Mouse (Mus musculus): ENCODE data around the gene Panx1. TPM values are rescaled to one million over a fixed set of nuclear protein-coding genes. Genes with fewer than 3 reads are reported as not detected.

Panx1 gene
- total RNA-seq, 2 experiments from 2014 or later: 36.8 to 41.0 TPM

DNA sequence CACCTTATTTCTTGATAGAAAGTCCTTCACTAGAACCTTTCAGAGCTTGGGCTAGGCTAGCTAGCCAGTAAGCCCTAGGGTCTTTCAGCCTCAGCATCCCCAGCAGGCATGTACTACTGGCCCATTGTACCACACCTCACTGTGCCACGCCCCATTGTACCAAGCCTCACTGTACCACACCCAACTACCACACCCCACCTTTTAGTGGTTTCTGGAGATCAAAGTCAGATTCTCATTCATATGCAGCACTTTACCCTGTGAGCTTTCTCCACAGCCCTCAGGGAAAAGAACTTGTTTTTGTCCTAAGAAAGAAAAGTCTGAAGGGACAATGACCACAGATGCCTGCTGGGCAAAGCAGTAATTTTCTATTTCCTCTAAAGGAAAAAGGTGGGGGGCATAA, 22.2 kb downstream of the Panx1 start:
- DNase-seq: no peak

DNA sequence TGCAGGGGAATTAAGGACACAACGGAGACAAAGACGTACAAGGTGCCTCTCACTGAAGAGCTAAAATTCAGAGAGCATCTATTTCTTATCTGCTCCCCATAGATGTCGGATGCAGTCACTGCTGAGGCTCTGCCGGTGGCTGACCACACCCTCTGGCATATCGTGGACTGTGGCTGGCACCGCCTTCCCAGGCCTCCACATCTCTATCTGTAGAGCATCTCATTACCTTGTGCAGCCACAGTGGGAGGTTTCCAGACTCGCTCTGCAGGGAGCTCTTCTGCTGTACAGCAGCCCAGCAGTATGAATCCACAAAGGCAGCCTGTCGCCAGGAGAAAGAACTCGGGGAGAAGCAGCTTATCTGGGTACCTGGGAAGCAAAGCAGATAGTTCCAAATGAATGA, 24.1 kb downstream of the Panx1 start:
- no peak for DNase-seq

DNA sequence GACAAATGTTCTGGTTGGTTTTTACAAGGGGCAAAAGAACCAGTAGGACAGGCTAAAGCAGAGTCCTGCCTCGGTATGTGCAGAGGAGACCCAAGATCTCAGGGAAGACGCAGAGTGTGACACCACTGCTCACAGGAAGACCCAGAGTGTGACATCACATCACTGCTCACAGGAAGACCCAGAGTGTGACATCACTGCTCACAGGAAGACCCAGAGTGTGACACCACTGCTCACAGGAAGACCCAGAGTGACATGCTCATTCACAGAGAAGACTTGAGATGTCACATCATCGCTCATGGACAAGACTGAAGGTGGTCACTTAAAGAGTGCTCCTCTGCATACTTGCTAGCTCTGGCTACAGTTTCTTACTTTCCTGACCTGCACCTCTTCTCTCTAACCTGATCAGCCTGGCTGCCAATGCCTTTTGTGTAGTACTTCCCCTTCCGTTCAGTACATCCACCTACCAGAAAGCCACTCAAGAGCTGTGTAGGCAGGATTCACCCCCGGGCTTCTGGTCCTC, 24.7 kb downstream of the Panx1 start:
- DNase-seq: no peak

DNA sequence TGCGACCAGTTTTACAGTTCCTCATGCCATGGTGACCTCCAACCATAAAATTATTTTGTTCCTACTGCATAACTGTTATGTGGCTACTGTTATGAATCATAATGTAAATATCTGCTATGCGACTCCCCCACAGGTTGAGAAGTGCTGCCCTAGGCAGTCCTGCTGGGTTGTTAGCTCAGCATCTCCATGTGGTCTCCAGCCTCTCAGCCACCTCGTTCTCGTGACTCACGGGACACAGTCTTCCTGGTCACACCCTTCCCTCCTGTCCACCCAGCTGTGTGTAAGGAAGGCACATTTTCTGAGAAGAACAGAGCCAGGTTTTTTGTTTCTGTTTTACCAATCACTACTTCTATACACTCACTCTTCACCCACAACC, 26.5 kb downstream of the Panx1 start:
- no peak for DNase-seq

DNA sequence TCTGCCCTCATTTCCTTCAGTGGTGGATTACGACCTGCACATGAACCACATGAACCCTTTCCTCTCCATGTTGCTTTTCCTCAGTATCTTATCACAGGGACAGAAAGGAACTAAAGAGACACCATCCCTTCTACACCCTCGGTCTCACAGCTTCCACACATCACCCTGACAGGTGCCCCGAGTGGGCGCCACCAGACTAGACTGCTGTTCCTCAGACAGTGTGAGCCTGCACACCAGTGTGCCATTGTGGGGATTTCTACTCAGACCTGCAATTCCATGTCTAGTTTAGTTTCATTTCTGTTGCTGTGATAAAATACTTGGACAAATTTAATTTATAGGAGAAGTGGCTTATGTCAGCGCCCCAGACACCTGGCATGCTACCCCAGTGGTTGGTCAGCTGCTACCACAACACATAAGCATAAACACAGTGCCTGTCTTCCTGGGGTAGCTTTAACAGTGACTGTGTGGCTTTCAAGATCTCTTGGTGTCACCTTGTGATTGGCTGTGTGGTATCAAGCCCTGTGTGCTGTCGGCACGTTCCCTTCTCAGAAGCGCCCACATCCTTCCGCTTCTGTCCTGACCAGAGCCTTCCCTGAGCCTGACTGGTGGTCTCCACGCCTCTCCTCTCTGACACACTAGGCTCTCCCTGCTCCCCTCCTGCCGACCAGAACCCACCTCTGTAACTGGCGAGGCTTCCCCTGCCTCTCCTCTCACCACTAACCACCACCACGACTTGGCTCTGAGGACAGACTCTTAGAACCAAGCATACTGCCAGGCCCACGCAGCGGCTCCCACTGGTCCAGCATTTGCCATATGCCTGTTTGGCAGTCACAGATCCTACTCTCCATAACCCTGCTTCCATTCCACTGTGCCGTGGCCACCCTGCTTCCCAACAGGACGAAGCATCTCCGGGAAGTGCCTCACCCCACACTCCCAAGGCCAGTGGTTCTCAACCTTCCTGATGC, 27.2 kb downstream of the Panx1 start:
- DNase-seq: no peak

DNA sequence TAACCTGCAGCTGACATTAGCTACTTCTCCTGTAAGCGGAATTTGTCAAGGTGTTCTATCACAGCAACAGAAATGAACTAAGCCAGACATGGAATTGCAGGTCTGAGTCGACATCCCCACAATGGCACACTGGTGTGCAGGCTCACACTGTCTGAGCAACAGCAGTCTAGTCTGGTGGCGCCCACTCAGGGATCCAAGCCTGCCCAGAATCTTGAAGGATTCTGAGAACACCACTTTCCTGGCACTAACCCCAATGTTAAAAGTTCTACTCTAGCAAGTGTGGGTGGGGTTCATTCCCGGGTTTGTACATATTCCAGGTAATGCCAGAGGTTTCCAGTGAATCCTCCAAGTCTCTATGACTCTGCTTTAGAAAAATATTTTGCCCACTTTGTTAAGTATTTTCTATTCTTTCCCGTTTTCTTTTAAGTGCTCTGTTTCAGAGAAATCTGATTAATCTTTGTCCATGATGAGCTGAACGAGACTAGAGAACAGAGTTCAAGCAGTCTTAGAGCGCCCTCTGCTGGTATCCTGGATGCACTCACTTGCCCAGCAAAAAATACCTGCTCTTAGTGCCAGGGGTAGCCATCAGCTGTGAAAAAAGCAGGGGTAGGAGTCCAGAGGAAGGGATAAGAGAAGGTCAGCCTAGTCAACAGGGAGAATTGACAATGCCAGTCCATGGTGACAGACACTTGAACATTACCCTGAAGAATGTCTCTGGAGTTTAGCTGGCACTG, 29.9 kb downstream of the Panx1 start:
- DNase-seq: peak; percentile 43

DNA sequence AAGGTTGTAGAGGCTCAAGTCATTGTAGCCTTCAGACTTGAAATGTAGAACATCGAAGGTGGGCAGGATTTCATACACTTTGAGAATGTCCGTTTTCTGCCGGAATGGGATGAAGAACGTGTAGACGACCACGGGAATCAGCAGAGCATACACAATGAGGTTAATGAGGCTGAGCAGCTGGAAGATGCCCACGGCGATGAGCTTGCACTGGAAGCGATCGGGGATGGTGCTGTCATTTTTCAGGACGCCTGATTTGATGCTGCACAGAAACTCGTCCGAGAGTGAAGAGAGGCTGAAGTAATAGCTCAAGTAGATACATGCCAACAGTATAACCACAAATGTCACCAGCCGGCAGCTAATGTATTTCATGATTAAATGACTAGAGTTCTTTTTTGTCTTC, 37.7 kb downstream of the Panx1 start:
- DNase-seq: no peak

DNA sequence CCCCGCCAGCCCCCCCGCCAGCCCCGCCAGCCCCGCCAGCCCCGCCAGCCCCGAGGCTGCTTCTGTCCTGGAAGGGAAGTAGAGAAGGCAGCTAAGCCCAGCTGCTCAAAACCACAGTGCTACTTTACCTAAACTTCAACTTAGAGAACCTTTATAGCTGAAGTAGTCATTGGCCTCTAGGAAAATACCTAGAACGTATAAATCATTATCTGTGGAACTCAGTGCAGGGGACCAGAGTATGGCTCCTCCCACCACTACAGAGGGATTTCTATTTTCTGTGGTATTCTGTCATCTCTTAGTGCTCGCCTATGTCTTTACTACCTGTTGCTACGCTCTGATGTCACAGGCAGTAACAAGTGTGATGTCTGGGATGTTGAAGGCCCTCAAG, 41.0 kb downstream of the Panx1 start:
- no peak for DNase-seq

DNA sequence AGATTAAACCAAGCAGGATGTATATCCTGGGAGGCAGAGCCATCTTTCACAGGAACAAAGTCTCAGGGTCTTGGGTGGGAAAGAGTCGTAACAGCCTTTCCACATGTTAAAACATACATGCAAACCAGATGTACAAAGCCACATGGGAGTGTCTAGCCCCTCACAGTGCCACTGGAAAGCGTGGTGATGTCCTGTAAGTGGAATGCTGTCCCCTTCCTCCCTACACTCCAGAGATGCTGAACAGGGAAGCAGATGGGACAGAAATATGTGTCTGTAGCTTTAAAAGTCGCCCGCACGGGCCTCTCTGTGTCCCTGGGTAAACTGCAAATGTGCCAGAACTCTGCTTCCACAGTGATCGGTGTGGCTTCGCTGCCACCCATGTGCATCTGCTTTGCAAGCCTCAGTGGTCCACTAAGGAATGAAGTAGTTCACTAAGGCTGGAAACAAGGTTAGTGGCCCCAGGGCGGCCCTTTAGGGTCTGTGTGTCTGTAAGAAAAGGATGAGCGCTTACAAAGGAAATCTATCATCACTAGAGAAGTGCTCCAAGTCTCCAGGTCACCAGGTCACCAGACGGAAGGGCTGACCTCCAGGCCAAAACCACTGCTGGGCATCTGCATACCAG, 41.5 kb downstream of the Panx1 start:
- DNase-seq: no peak

DNA sequence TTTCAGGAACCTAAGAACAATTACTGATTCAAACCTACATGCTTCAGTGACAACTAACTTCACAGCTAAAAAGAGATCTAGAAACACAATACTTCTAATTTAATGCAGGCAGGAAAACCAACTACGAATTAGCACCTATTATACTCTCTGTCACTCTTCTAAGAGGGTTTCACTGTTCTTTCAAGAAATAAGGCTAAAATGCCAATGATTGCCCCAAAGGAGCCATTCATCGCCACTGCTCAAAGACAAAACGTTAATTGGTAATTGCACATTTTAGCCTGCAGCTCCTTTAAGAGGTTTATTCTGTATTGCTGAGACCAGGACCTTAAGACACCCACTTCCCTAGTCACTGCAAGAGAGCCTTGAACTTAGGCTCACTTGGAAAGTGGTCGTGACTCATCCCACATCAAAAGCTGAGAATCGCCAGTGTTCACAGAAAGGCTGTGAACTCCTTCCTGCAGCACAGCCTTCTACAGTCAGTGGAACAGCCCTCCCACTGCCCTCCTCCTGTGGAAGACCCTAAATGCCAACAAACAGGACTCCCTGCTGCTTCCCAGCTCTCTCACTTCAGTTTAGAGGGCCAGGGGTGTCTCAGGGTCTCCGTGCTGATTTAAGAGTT, 42.2 kb downstream of the Panx1 start:
- no peak for DNase-seq

DNA sequence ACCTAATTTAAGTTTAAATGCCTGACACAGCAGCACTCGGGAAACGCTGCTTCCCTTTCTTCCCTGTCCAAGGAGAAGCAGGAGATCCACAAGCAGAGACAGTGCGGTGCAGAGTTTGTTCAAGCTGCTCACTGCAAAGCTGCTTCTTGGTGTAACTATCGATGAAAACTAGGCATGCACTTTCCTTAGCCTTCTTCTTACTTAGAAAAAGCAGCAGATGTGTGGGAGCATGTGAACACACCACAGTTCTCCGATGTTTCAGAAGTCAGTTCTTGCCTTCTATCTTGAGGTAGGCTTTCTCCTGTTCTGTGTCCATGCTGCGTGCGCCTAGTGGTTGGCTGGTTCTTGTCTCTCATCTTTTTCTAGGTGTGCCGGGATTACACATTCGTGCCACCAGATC, 46.5 kb downstream of the Panx1 start:
- no peak for DNase-seq

DNA sequence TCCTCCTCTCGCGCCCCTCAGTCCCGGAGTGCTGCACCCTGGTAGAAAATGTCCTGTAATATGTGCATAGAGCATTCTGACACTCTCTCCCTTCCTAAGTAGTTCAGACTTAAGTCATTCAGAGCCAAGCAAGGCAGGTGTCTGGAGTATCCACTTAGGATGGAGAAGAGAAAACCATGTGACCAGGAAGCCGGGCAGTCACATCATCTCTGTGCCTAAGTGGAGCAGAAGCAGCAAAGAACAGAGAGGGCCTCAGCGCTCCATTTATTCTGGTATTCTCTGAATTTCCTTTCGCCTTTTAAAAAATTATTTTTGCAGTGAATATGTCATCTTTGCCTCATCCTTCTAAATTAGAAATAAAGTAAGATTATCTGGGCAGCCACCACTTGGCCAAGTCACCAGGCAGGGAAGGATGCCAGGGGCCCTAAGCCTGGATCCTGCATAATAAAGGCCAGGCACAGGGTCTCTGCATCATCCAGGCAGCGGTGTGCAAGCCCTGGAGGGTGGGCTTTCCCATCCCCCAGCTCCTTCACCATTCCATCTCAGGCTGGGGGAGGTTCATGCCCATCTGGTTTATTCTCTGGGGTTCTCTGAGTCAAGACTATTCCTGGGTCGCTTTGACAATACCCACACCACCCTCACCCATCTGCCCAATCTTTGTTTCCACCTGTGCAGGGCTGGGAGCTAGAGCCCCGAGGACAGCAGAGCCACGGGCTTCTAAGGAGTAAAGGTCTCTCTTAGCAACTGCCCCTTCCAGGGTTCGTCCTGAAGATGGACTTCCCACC, 47.8 kb downstream of the Panx1 start:
- DNase-seq: no peak

DNA sequence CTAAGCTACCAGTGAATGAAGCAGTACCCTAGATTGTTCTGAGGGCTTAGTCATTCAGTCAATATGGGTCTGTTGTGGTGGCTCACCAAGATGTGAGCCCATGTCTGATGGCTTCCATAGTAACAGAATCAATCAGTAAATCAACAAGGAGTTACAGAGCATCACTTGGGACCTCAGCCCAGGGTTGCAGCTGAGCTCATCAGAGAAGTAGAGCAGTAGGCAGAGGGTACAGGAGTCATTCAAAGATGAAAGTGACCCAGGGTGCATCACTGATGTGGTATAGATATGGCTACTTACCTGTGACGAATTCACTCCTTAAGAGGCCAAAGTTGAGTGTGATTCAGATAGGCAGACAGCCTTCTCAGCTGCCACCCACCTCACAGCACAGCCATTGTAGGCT, 49.8 kb downstream of the Panx1 start:
- no peak for DNase-seq

DNA sequence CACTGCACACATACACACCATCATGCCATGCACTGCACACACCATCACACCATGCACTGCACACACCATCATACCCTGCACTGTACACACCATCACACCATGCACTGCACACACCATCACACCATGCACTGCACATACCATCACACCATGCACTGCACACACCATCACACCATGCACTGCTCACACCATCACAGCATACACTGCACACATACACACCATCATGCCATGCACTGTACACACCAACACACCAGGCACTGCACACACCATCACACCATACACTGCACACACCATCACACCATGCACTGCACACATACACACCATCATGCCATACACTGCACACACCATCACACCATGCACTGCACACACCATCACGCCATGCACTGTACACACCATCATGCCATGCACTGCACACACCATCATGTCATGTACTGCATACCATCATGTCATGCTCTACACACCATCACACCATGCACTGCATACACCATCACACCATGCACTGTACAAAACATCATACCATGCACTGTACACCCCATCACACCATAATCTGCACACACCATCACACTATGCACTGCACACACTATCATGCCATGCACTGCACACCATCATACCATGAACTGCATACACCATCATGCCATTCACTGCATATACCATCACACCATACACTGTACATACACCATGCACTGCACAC, 56.5 kb downstream of the Panx1 start:
- no peak for DNase-seq

DNA sequence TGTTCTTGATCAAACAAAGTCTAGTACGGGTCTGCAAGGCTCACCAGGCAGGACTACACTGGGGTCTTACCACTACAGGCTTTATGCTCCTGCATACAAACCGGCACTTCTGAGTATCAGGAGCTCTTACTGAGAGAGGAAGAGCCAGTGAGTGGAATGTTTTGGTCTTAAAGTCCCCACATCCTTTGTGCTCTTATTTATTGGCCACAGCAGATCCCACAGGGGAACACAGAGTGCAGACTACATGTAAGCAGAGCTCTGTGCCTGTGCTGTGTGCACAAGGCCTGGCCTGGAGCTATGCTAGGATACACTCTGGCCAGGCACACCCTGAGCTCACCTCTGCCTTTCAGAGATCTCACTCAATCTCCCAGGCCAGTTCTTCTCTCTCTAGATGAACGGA, 62.1 kb downstream of the Panx1 start:
- no peak for DNase-seq

DNA sequence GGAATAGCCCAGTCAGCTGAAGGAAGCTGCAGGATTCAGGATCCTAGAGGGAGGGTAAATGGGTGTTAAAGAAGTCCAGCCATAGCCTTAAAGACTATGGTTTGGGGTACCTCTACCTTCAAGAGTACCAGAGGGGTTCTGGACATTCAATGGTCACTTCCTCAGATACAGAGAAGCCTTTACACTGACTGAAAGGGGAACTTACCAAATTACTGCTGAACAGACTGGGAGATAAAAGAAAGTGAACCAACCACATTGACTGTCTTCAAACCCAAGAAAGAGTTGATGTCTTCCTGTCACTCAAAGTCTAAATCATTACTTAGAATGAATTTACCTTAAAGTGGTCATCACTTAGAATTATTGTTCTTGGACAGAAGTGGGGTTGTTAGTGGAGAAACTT, 62.6 kb downstream of the Panx1 start:
- no peak for DNase-seq

DNA sequence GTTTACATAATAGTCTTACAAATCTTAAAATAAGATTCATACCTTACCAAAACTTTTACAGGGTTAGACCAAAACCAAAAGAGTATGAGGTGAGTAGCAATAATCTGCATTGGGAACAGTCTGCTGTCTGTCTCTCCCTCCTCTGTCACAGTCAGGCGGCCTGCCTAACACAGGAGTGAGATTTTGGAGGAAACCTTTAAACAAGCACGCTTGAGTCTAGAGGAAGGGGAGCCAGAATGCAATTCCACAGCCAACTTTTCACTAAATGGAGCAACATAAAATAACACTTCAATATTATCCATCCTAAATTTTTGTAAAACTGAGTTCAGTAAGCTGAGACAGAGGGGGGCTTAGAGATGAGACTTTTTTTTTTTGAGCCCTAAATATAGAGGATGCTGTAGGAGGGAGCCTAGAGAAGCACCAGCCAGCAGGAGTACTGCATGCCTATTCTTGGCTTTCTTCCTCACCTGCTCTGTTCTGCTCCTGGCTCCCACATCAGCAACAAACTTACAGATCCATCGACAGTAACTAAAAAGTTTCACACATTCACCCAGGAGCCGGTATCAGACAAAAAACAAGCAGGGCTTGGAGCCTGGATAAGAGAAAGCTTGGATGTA, 63.6 kb downstream of the Panx1 start:
- no peak for DNase-seq

DNA sequence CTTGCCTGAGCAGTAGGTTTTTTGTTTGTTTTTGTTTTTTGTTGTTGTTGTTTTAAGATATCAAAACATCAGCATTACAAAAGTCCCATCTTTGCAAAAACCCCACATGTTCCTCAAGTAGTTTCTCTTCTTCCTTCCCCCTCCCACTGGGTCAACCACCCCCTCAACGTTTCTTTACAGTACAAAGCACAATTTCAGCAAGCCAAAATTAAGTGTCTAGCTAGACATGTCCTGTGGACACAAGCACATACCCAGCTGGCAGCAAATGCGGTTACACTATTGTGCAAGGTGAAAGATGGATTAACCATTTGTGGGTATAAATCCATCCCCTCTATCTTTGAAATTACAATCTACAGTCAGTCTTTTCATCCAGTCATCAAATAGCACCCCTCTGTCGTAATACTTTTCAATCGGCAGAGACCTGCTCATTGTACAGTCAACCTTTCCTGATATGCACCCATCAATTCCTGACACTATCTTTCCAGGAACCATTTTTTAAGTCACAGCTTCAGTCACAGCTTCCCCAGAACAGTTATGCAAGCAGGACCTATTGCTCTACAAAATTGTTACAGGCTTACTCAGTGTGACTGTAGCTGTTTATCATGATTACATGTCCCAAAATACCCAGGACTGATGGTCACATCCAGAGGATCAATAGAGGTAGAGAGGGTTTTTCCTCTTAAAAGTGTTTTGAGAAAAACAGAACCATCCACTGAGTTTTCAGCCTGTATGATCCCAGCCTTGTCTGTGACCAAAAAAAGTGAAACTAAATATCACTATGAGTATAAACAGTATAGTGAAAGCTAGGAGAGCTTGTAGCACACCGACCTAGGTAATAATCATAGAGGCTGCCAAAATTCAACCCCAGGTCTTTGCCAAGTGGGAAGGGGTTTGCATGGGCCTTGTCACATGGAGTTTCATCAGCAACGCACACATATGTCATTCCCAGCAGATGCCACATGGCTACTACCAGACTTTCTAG, 70.7 kb downstream of the Panx1 start:
- no peak for DNase-seq

DNA sequence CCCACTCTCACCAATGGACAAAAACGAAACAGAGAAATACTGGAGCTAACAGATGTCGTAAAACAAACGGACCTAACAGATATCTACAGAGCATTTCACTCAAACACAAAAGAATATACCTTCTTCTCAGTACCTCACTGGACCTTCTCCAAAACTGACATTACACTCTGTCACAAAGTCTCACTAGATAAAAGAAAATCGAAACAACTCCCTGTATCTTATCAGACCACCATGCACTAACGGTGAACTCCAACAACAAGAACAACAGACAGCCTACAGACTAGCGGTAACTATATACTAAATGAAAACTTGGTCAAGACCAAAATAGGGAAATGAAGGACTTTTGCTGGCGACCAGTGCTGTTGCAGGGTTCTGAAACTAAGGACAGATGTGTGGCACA, 71.5 kb downstream of the Panx1 start:
- DNase-seq: no peak

Data from gastrocnemius, postnatal 25 days (tissue).